Mouse (Mus musculus) urinary bladder, postnatal 4 days (tissue): Measurements from ENCODE around the gene Nlrc5.

Source experiments
- DNase-seq, 2 experiments: peaks; one replicate each; pipeline ENCODE4 v3.0.0; 2021 to 2022; ENCODE audit warnings: low spot score in 2 of 2

Nlrc5 gene

GRCm38 (mm10) chr8:94527178-94527577 lies 93.0 kb downstream of the Nlrc5 start:
- no peak for DNase-seq

- no peak for DNase-seq
Observed at GRCm38 (mm10) chr8:94528245-94528644, 94.1 kb downstream of the Nlrc5 start.

- DNase-seq, result no peak
Observed at GRCm38 (mm10) chr8:94529875-94530274, 95.7 kb downstream of the Nlrc5 start.

DNA sequence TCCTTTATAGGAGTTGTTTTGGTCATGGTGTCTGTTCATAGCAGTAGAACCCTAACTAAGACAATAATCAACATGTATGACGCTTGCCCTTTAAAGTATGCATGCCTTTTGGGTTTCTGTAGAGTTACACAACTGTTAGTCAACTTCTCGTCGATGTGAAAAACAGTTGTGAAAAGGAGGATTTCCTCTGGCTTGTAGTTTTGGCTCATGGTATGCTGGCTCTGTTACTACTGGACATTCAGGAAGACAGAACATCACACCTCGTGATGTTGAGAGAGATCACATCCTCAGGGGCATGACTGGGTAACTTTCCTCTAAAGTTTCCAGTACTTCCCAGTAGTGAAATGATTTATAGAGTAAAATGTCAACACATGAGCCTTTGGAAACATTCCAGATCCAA lies 96.5 kb downstream of the Nlrc5 start:
- no peak for DNase-seq

- no peak for DNase-seq
Observed at GRCm38 (mm10) chr8:94532000-94532399, 97.8 kb downstream of the Nlrc5 start.

GRCm38 (mm10) chr8:94532525-94532872 lies 98.3 kb downstream of the Nlrc5 start:
- DNase-seq, result no peak

DNA sequence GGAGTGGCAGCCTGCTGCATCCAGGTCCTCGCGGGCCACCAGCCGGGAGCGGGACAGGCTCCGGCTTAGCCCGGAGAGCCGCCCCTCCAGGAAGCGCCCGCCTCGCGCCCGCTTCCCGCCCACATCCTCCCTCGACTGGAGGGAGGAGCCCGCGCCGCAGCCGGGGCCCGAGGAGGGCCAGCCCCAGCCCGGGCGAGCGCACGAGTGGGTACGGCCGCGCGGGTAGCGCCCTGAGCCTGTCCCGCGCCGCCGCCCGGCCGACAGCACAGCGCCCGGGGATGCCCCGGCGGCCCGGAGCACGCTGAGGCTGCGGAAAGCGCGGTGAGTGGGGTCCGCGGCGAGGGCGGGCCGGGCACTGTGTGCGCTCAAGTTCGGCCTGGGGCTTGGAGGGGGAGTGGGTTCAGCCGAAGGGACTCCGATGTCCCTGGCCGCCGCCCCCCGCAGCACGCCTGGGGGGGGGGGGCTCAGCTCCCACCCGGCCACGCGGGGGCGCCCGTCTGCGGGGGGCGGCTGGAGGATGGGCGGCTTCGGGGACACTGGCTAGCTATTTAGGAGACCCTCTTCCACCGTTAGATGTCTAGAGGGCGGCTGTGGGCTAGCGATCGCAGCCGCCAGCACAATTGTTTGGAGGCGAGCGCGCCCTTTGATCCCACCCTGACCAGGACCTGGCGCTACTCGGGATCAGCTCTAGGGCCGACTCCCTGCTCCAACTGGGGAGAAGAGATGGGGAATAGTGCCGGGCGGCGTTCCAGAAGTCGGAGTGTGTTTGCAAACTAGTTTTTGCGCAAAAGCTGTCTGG lies 98.9 kb downstream of the Nlrc5 start, which contains the start of gene Cpne2:
Gene Cpne2, plus strand, starts transcription at position 118 of the 799 bp plus-strand sequence.
- DNase-seq, result peak; percentile 56 to 65

- no peak for DNase-seq
Observed at GRCm38 (mm10) chr8:94534612-94535011, 100.5 kb downstream of the Nlrc5 start.

DNA sequence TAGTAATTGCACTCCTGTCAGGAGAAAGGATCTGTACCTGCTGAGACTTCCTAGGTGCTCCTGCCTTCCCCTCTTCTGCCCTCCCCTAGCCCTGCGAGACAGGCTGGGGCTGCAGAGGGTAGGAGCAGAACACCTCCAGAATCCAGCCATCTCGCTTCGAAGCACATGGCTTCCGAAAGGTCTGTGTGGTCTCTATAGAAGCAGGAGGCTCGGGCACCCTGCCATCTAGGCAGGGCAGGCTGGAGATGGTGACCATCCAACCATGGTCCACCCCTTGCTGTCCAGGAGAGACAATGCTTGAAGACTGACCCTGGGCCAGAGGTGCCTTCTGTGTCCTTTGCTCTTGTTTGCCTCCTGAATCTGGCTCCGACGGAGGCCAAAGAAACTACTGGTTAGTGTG lies 101.5 kb downstream of the Nlrc5 start:
- no peak for DNase-seq

DNA sequence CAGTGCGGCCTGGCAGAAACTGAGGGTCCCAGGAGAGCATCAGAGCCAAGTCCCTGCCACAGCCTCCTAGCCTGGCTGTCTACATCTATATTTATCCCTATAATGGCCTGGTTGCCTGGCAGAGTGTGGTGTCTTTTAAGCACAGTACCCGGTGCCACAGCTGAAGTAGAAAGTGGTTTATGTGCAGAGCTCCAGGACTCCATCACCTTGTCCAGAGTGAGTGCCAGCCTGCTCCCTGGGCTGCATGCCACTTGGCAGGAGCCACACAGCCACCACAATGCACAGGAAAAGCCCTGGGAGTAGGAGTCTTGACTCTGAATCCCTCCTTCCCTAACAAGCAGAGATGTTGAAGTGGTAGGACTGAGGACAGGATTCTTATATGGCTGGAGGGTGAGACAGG lies 103.3 kb downstream of the Nlrc5 start:
- DNase-seq, result no peak

DNA sequence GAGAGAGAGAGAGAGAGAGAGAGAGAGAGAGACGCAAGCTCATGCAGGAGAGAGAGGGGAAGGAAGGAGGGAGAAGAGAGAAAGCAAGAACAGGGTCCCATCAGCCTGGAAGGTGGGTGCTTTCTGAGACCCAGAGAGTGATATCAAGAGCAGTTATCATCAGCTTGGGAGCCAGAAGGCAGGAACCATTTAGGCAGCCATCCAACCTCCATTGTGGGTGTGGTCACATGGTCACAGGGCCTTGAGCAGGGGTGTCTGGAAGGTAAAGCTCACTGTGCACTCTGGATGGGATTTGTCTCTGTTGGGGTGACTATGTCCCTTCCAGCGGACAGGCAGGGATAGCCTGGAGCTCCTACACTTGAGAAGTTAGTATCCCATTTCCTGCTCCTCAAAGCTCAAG lies 105.9 kb downstream of the Nlrc5 start:
- no peak for DNase-seq

GRCm38 (mm10) chr8:94540889-94541795 lies 107.0 kb downstream of the Nlrc5 start:
- no peak for DNase-seq

DNA sequence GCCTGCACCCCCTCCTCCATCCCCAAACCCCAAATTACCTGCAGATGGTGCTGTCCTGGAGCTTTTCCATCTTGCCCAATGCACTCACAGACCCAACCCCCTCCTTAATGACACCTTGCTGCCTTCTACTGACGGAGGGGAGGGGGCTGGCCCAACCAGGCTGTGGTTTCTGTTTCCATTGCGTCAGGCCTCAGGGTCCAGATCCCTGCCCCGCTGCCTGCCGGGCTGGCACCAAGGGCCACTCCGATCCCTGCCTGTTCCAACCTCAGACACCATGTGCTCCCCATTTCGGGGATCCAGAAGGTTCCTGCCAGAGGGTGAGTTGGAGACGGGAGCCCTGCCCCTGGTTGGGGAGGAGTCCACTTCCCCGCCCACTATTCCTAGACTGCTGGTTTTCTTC lies 109.8 kb downstream of the Nlrc5 start:
- DNase-seq, result no peak

DNA sequence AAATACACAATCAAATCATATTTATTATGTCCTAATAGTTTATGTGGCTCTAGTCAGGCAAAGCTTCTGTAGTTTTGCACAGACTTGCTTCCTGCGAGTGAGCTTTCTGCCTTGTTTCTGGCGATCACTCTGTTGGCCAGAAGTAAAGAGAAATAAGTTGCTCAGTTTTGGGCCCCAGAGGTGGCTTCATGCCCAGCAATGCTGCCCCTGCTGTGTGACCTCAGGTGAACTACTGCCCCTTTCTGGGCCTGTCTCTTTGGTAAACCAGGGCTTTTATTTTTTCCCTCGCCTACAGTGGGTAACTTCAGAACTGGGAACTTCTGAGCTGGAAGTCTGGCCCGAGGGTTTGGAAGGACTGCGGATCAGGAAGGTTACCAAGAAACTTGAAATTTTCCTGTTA lies 114.9 kb downstream of the Nlrc5 start:
- DNase-seq, result no peak

GRCm38 (mm10) chr8:94549482-94549881 lies 115.3 kb downstream of the Nlrc5 start:
- no peak for DNase-seq

DNA sequence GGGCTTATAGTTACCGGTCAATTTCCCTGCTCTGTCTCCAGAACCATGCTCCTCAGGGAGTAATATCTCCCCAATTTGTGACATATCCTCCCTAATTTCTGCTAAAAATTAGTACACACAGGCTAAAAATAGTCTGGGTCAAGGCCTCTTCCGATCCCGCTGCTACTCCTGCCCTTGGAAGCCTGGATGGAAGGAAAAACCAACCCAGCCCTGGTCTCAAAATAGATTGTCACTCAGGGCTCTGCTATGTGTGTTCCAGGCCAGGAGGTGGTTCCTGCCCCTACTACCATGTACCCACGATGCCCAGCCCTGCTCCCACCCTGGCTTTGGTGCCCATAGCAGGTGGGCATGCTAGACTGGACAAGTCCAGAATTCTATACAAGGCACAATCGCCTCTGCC lies 115.8 kb downstream of the Nlrc5 start:
- DNase-seq, result no peak

GRCm38 (mm10) chr8:94551471-94552422 lies 117.6 kb downstream of the Nlrc5 start:
- no peak for DNase-seq

- no peak for DNase-seq
Observed at GRCm38 (mm10) chr8:94552696-94553095, 118.5 kb downstream of the Nlrc5 start.

DNA sequence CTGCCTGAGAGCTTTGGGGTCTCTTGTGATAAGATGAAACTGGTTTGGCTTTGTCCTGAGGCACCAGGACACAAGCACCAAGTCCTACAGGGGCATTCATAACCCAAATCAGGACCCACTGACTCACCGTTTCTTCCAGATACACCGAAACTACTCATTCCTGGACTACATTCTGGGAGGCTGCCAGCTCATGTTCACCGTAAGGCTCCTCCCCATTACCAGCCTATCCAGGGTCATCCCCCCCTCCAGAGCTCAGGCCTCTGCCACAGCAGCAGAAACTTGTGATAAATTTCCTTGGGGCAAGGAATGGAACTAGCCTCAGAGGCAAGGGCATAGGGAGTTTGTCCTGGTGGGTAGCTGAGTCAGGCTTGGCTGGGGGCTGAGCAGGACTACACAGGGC lies 123.1 kb downstream of the Nlrc5 start:
- DNase-seq, result no peak

- DNase-seq, result no peak
Observed at GRCm38 (mm10) chr8:94561256-94561655, 127.1 kb downstream of the Nlrc5 start.

GRCm38 (mm10) chr8:94564421-94564820 lies 130.3 kb downstream of the Nlrc5 start:
- DNase-seq, result no peak

DNA sequence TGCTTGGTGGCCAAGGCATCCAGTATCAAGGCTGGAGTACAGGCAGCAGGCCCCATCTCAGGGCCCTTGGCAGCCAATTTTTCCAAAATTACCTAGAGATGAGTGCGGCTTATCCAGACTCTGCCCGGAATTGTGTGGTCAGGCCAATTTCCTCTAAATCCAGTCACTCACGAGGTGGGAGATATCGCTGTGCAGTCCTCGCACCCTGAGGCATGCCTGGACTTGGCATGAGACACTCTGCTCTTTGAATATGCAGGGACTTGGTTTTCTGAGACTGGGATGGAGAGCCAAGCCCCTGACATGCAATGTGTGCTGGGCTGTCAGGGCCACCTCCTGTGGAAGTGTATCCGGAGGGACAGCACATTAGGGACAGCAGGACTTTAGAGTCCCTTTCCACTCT lies 131.9 kb downstream of the Nlrc5 start:
- no peak for DNase-seq
